Mouse (Mus musculus) c-Kit-positive CD71-positive TER-119-positive erythroid progenitor cells, embryonic 14.5 days (primary cell): ENCODE measurements around the gene 1700125H20Rik.

Source experiments
- DNase-seq: peaks from one replicate; pipeline ENCODE4 v3.0.0-alpha.2; 2013; ENCODE audit warnings: low spot score

1700125H20Rik gene

DNA sequence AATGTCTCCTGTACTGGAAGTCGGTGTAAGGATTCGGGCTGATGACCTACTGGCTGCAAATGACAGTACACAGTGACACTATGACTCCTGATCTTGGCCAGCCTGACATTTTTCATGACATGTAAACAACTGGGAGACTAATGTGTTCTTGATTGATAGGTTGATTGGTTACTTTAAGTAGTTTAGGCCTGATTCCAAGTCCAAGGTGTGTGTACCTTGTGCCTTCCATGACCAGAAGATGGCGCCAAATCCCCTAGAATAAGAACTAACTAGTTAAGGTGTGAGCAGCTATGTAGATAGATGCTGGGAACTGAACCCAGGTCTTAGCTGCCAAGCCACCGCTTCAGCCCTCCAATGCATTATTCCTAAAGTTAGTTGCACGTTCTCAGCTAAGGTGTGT is 13.9 kb downstream of the 1700125H20Rik start:
- DNase-seq = peak; percentile 77

DNA sequence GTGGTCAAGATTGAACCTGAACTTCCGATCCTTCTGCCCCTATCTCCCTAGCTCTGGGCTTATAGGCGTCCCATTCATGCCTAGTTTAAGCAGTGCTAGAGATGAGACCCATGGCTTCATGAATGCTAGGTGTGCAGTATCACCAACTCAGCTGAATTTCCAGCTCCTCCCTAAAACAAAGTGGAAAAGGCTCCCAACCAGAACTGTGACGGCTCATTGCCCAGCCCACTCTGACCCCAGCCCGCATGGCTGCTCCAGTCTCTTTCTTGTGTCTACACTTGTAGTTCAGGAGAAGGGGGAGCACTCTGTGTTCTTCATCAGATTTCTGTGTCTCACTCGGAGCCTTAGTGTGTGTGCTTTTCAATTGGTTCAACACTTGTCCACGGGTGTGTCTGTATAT is 14.6 kb downstream of the 1700125H20Rik start:
- no peak for DNase-seq

DNA sequence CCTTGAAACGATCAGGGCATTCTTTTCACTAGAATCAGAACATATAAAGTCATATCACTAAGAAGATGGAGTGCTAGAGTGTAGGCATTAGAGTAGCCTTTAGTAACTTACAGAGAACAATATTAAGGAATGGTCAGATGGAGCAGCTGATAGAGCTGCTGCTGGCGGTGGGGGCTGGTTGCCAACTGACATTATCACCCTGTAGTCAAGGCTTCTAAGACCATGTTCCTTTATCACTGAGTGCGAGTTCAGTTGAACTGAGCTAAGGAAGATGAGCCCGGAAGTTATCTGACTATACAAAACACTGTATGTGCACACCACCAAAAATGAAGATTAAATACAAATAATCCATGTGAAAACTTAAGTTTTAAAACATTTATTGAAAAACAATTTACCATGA is 18.9 kb downstream of the 1700125H20Rik start:
- no peak for DNase-seq

DNA sequence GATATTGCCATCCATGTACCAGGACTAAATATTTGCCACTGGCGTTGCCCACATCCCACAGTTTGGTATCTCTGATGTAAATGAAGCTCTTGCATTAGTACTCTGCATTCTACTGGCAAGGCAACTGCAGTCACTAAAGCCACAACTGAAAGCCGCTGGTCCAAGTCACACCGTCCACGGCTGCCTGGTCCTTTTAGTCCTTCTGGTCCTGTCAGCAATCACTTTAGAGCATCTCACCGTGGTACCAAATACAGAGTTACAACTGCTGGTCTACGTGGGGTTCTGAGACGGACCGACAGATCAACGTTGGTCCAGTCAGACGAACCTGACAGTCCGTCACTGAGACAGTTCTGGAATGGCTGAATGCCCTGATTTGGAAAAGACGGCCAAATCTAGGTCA is 20.5 kb downstream of the 1700125H20Rik start:
- no peak for DNase-seq

GRCm38 (mm10) chr11:85194206-85194605 is 24.0 kb downstream of the 1700125H20Rik start:
- no peak for DNase-seq

- DNase-seq = no peak
Measured at GRCm38 (mm10) chr11:85196046-85196445, 25.8 kb downstream of the 1700125H20Rik start.

DNA sequence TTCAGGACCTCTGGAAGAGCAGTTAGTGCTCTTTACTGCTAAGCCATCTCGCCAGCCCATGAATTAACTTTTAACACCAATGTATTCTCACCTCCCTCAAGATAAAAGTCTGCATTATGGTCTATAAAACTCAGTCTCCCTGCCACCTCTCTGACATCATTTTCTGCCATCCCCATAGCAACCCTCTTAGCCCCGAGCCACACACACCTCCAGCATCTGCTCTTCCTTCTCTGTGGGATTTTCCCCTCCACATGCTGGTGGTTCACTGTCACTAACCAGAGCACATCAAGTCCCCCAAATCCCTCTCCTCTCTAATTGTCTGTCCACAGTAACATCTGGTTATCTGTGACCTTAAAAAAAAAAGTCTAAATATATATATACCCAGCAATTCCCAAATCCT is 28.7 kb downstream of the 1700125H20Rik start:
- DNase-seq = no peak

GRCm38 (mm10) chr11:85206231-85206630 is 36.0 kb downstream of the 1700125H20Rik start:
- no peak for DNase-seq

GRCm38 (mm10) chr11:85211151-85211550 is 40.9 kb downstream of the 1700125H20Rik start:
- no peak for DNase-seq

DNA sequence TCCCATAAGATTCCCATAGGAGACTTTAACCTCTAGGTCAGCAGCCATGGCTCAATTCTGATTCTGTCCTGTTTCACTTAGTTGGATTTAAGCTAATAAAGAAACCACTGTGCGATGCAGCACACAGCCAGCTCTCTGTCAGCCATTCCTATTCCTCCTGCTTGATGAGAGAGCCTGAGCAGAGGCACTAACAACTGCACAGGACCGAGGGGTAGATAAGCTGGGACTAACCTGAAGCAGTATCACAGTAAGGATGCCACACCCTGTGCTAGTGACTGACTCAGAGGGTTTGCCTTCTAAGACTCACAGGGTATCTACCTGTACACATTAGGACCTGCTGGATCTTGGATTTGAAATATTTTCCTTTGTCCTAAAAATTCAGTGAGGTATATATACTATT is 43.0 kb downstream of the 1700125H20Rik start:
- peak; percentile 32 for DNase-seq

DNA sequence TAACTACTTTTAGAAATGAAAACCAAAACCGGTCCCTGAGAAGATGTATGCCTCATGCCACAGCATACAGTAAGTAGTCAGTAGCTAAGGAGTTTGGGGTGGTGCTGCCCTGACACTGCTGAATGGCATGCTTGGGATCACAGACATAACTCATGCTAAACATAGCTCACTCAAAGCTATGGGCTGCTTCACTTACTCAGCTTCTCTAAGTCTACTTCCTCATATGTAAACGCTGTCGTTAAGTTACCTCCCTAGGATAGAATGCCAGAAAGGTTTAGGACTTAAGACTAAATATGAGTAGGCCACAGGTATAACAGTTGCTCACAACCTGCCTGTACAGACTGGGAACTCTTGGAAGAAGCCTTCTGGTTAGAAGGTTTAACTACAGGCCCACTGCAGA is 44.5 kb downstream of the 1700125H20Rik start:
- no peak for DNase-seq

GRCm38 (mm10) chr11:85219014-85219413 is 48.8 kb downstream of the 1700125H20Rik start:
- DNase-seq = no peak

GRCm38 (mm10) chr11:85222561-85222960 is 52.4 kb downstream of the 1700125H20Rik start:
- DNase-seq = no peak

DNA sequence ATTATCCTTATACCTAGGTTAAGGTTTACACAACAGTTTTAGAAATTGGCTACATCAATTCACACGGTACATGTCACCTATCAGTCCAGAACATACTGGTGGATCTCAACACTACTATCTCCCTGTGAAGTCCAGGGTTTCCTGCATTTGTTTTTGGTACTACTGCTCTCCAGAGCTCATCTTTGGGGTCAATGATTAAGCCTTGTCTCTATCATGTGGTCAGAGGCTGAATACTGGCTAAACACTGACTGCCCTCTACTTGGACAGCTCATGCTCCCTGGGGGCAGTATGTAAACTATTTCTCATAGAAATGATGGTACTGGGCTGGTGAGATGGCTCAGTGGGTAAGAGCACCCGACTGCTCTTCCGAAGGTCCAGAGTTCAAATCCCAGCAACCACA is 53.0 kb downstream of the 1700125H20Rik start:
- DNase-seq = no peak
